Mouse (Mus musculus) lung, embryonic 14.5 days (tissue): ENCODE measurements around the gene Elmo1. TPM values are rescaled to one million over a fixed set of nuclear protein-coding genes. Genes with fewer than 3 reads are reported as not detected.
A peak's percentile ranks its signal among the peaks of the same experiment; 100 is the strongest.

ENCODE experiments used
- ATAC-seq: fragments of 200-750 bp; cut with Nextera tagmentation; 2 replicates; pipeline ENCODE4 v1.8.0; 2017; ENCODE audit warnings: mild to moderate bottlenecking, moderate TSS enrichment, moderate library complexity; ENCODE audit not compliant: insufficient read depth
- DNase-seq: peaks from one replicate; pipeline ENCODE4 v3.0.0-alpha.2; 2015
- H3K27ac ChIP-seq: fragments of 300-500 bp; sonication (generic); 2 replicates; pipeline ENCODE4 v1.5.1; 2014; ENCODE audit warnings: low read depth, mild to moderate bottlenecking, moderate library complexity
- H3K27me3 ChIP-seq: fragments of 300-500 bp; sonication (generic); 2 replicates; pipeline ENCODE4 v1.6.1; 2014; ENCODE audit warnings: low read length, control low read depth; ENCODE audit not compliant: insufficient read depth
- H3K36me3 ChIP-seq: fragments of 300-500 bp; sonication (generic); 2 replicates; pipeline ENCODE4 v1.6.1; 2014; ENCODE audit warnings: control low read depth; ENCODE audit not compliant: insufficient read depth
- H3K4me1 ChIP-seq: fragments of 300-500 bp; sonication (generic); 2 replicates; pipeline ENCODE4 v1.6.1; 2014; ENCODE audit warnings: antibody characterized with exemption, control low read depth; ENCODE audit not compliant: insufficient read depth
- H3K4me2 ChIP-seq: fragments of 300-500 bp; sonication (generic); 2 replicates; pipeline ENCODE4 v1.6.1; 2014; ENCODE audit warnings: mild to moderate bottlenecking
- H3K4me3 ChIP-seq: fragments of 300-500 bp; sonication (generic); 2 replicates; pipeline ENCODE4 v1.5.1; 2014; ENCODE audit warnings: low read depth, low read length
- H3K9ac ChIP-seq: fragments of 300-500 bp; sonication (generic); 2 replicates; pipeline ENCODE4 v1.6.1; 2014
- H3K9me3 ChIP-seq: fragments of 300-500 bp; sonication (generic); 2 replicates; pipeline ENCODE4 v1.6.1; 2016; ENCODE audit warnings: low read depth, low read length, control low read depth
- CTCF ChIP-seq: IDR thresholded peaks from 2 replicates; pipeline ENCODE4 v1.5.1; 2016; ENCODE audit warnings: antibody characterized with exemption, low read depth
- WGBS: fragments of 180-500 bp; shearing (Covaris S2); extraction: QIAGEN DNeasy Blood & Tissue Kit; methylation state at CpG from one replicate; pipeline ENCODE4 v1.1.7; 2014; 5-methylcytosine and 5-hydroxymethylcytosine counted together
- polyA plus RNA-seq: library from polyadenylated mRNA; unstranded; fragments of >200 nt; fragmentation: Nextera tagmentation; extraction: Ambion mirVana; gene quantifications from 2 replicates; pipeline ENCODE4 v1.2.1, GENCODE M21; 2014

Gene Elmo1
- polyA plus RNA-seq, 1 experiment from 2014 or later: 37.8 TPM

DNA sequence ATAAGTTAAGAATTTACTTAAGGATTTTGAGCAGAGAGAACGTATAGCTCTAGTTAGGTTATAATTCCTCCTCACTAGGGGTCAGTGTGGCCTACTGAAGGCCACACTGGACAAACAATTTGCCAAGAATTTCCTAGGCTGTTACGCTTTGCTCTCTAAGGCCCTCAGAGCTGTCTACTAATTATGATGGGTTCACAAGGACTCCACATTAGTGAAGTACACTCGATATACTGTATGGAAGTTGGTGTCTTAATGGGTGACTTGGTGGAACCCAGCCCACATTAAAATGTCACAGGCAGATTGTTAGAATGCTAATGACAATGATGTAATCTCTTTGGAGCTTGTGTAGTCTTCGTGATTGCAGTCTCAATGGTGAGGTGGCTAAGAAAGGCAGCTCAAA lies 343.7 kb downstream of the Elmo1 start:
- H3K9ac ChIP-seq: no peak overlapping the region
- no peak overlapping the region for H3K4me2 ChIP-seq
- H3K27me3 ChIP-seq: no peaks in the 10 kb centered on the region
- WGBS: 65% methylated on average over 4 of the region's 4 CpGs
- TF ChIP-seq CTCF: no peak
- H3K36me3 ChIP-seq: no peaks in the 10 kb centered on the region
- H3K4me1 ChIP-seq: no peaks in the 10 kb centered on the region
- DNase-seq (peak; percentile 15), ATAC-seq (no peak)
- no peak overlapping the region for H3K27ac ChIP-seq
- no peak overlapping the region for H3K4me3 ChIP-seq
- no peaks in the 10 kb centered on the region for H3K9me3 ChIP-seq

DNA sequence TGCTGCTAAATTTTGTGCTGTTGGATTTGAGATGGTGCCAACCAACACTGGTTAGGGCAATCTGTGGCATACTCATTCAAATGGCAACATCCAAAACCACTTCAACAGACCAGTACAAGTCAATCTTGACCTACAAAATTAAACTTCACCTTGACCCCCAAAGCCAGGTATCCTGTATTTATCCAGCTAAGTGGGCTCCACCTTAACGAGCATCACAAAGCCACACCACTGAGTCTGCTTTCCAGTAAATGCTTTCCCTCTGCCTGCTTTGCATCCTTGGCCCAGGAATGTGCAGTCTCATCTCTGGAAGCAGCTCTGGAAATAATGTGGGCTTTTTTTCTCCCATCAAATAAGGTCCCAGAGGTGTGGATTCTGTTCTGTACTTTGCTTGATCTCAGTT lies 349.1 kb downstream of the Elmo1 start:
- no peaks in the 10 kb centered on the region for H3K36me3 ChIP-seq
- TF ChIP-seq CTCF: no peak
- no peaks in the 10 kb centered on the region for H3K4me1 ChIP-seq
- H3K27me3 ChIP-seq: no peaks in the 10 kb centered on the region
- H3K4me3 ChIP-seq: no peak overlapping the region
- H3K9ac ChIP-seq: no peak overlapping the region
- H3K4me2 ChIP-seq: no peak overlapping the region
- WGBS: 77% methylated on average over 1 of the region's 1 CpGs
- no peak for ATAC-seq
- H3K9me3 ChIP-seq: no peaks in the 10 kb centered on the region
- DNase-seq: no peak
- H3K27ac ChIP-seq: no peak overlapping the region

DNA sequence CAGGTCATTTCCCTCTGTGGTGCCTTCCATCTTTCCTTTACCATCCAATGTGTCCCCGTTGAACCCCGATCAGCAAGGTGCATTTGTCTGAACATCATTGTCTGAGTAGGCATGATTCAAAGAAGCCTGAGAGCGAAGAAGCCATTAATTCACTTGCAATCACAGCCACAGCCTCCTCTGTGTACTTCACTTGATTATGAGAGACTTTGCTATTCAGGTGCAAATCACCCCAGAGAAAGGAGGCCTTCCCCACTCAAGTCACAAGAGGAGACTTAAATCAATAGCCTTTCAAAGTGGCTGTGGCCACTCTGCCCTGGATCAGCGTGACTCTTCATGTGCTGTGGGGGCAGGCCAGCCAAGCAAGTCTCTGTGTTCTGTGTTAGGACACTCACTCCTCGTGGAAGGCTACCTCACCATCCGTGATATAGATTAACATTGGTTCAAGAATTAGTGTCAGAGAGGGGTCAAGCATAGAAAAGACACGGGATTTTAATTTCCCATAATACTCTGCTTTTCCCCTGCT lies 360.5 kb downstream of the Elmo1 start:
- Histone ChIP-seq H3K9ac (no peak overlapping the region), H3K4me3 (no peak overlapping the region), H3K4me1 (no peaks in the 10 kb centered on the region), H3K4me2 (no peak overlapping the region), H3K27me3 (no peaks in the 10 kb centered on the region), H3K9me3 (no peaks in the 10 kb centered on the region), H3K27ac (no peak overlapping the region), H3K36me3 (no peaks in the 10 kb centered on the region)
- WGBS: 78% methylated on average over 7 of the region's 7 CpGs
- DNase-seq (no peak), ATAC-seq (no peak)
- no peak for TF ChIP-seq CTCF

DNA sequence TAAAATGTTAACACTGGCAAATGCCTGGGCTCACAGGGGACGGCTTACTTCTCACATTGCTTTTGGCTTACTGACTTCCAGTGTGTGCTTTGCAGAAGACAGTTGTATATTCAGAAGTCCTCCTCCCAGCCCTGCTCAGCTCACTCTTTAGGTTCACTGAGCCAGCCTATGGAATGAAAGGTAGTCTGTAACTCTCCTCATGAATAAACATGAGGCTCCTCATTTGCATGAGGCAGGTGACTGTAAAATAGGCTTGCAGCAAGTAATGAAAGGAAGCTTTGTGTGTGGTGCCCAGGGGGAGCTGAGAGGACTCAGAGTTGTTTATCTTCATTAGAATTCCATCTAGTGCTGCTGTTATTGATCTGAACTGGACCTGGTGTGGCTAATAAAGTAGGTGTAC lies 364.0 kb downstream of the Elmo1 start:
- H3K36me3 ChIP-seq: no peaks in the 10 kb centered on the region
- DNase-seq (no peak), ATAC-seq (no peak)
- no peaks in the 10 kb centered on the region for H3K4me1 ChIP-seq
- 73% methylated on average over 1 of the region's 1 CpGs for WGBS
- no peak for TF ChIP-seq CTCF
- no peak overlapping the region for H3K9ac ChIP-seq
- H3K27ac ChIP-seq: no peak overlapping the region
- H3K4me2 ChIP-seq: no peak overlapping the region
- H3K4me3 ChIP-seq: no peak overlapping the region
- H3K27me3 ChIP-seq: no peaks in the 10 kb centered on the region
- no peaks in the 10 kb centered on the region for H3K9me3 ChIP-seq

DNA sequence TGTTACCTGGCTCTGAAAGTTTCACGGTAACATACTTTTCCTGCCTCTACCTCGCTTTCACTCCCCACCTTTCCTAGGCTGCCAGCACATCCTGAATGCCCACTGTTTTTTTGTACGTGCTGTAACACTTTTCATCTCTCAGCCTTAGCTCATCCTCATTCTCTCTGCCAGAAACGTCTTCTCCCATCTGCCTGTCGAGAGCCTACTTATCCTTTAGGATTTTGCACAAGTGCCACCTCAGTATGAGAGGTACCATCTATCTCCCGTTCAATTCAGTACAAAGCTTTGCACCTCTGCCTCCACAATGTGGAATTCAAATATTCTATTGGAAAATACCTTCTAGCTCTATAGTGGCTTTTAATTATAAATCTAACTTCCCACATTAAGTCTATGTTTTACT lies 369.7 kb downstream of the Elmo1 start:
- no peak overlapping the region for H3K4me2 ChIP-seq
- no peak overlapping the region for H3K27ac ChIP-seq
- no peaks in the 10 kb centered on the region for H3K27me3 ChIP-seq
- DNase-seq (no peak), ATAC-seq (no peak)
- H3K36me3 ChIP-seq: no peaks in the 10 kb centered on the region
- 83% methylated on average over 6 of the region's 6 CpGs for WGBS
- H3K4me1 ChIP-seq: no peaks in the 10 kb centered on the region
- no peak overlapping the region for H3K4me3 ChIP-seq
- no peaks in the 10 kb centered on the region for H3K9me3 ChIP-seq
- no peak overlapping the region for H3K9ac ChIP-seq
- TF ChIP-seq CTCF: no peak

DNA sequence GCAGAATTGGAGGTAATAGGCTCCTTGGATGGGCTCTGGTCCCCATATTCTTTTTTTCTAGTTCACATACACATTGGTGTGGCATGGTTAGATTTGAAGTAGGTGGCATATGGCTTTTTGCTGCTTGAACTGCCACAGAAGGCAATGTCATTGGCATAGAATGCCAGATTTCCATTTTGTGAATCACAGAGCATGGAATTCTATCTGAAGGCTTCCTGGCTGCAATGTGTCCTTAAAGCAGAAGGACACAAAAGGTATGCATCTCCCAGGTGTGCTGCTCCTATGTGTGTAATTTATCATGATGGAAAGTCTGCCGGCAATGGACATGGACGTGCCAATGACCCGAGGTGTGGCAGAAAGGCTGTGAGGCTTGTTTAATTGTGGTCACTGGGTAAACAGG lies 371.2 kb downstream of the Elmo1 start:
- WGBS: 80% methylated on average over 3 of the region's 3 CpGs
- Histone ChIP-seq H3K36me3 (no peaks in the 10 kb centered on the region), H3K27me3 (no peaks in the 10 kb centered on the region), H3K9me3 (no peaks in the 10 kb centered on the region), H3K4me3 (no peak overlapping the region), H3K9ac (no peak overlapping the region), H3K4me2 (no peak overlapping the region), H3K27ac (no peak overlapping the region), H3K4me1 (no peaks in the 10 kb centered on the region)
- DNase-seq (no peak), ATAC-seq (no peak)
- TF ChIP-seq CTCF: no peak

DNA sequence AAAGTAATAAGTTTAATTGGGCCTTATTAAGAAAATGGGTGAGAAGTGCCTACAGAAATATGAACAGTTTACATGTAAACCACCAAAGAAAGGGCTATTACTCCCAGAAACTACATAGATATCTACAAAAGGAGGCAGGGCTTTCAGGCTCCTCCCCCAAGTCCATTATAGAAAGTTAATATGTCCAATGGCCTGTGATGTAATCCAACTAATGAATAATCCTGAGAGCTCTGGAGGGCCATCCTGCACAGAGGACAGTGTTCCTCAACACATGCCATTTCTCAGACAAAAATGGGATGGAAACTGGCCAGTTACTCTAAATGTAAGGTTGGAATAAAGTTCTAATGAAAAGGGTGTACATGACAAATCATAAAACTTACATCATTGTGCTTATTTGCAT lies 373.8 kb downstream of the Elmo1 start:
- Histone ChIP-seq H3K4me1 (no peaks in the 10 kb centered on the region), H3K36me3 (no peaks in the 10 kb centered on the region), H3K4me3 (no peak overlapping the region), H3K9me3 (no peaks in the 10 kb centered on the region), H3K27me3 (no peaks in the 10 kb centered on the region), H3K27ac (no peak overlapping the region), H3K9ac (no peak overlapping the region), H3K4me2 (no peak overlapping the region)
- ATAC-seq (no peak), DNase-seq (no peak)
- no peak for TF ChIP-seq CTCF

DNA sequence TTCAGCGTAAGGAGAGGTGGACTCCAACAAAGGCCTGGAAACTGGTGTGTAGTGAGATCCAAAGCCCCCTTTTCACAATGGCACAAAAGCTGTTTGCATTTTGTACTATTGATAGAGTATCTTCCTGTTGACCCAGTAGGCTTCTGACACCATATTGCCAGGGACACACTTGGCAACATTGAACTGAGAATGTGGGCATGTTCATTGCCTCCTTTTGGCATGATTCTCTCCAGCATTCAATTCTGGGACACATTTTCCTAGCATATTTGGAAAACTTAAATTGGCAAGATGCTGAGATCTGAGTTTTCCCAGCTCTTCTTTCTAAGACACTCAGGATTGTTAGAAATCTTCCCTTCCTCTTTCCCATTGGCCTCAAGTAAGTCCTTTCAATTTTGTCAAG lies 377.0 kb downstream of the Elmo1 start:
- Histone ChIP-seq H3K4me2 (no peak overlapping the region), H3K36me3 (no peaks in the 10 kb centered on the region), H3K9ac (no peak overlapping the region), H3K4me3 (no peak overlapping the region), H3K4me1 (no peaks in the 10 kb centered on the region), H3K27ac (no peak overlapping the region), H3K9me3 (no peaks in the 10 kb centered on the region), H3K27me3 (no peaks in the 10 kb centered on the region)
- no peak for ATAC-seq
- WGBS: 97% methylated on average over 1 of the region's 1 CpGs
- no peak for DNase-seq
- TF ChIP-seq CTCF: no peak
